ENCODE assay signal across 22 mouse cellular contexts in genomic region chr9:55313619-55314261, GRCm38 (mm10). TPM values are rescaled to one million over a fixed set of nuclear protein-coding genes. Genes with fewer than 3 reads are reported as not detected.
A peak's percentile ranks its signal among the peaks of the same experiment; 100 is the strongest.
DNase-seq lines count a peak whose midpoint lies in the region; ATAC-seq and TF ChIP-seq lines count a peak whose summit lies in the region.
"Had no signal": no experiment of that assay in that cellular context is flagged by ENCODE, and none has a peak within 500 bp of the region (broad histone marks: within the 10 kb centered on the region; RNA-seq: fewer than 3 reads in every experiment).

No protein-coding gene starts in this region.

- DNase-seq in left cerebral cortex, adult 18-20 months (ENCODE audit: low spot score in 2 of 2): peak; percentile 27
- no peak for DNase-seq in left cerebral cortex, adult 8-10 months (ENCODE audit: low spot score in 2 of 2)
- DNase-seq in CH12.LX (ENCODE audit: extremely low read depth): no peak
- DNase-seq in ES-E14 (ENCODE audit: low read depth, low spot score): no peak
- no peak for DNase-seq in hindbrain, embryonic 10.5 days (ENCODE audit: low spot score)
- DNase-seq: adrenal gland, adult 2 months; adrenal gland, postnatal 10 days; adrenal gland, postnatal 25 days; cerebellum, adult 11-12 months; cerebellum, adult 2 months; cerebellum, adult 9-10 months; cerebellum, postnatal 10 days; cerebellum, postnatal 25 days; forebrain, postnatal 0 days had no signal

- TF ChIP-seq RAD21 in CH12.LX (IDR thresholded peaks at IDR 0.05; ENCODE audit: low read depth, low read length): no peak

- H3K4me1 ChIP-seq in CH12.LX (ENCODE audit: control insufficient read depth in 1 of 2, insufficient read depth in 2 of 2): peaks cover 0 to 6% of the 10 kb centered on the region in 2 experiments; a peak in 1 of 4 replicates
- H3K4me1 ChIP-seq in ES-E14 (ENCODE audit: control insufficient read depth in 2 of 2, insufficient read depth in 2 of 2, low read length in 2 of 2, poor library complexity in 1 of 2): peaks cover 0 to 2% of the 10 kb centered on the region in 2 experiments; a peak in 1 of 4 replicates
- no peaks in the 10 kb centered on the region for H3K4me1 ChIP-seq in hindbrain, embryonic 10.5 days (replicated peaks)
- no peaks in the 10 kb centered on the region for H3K4me1 ChIP-seq in heart, embryonic 12.5 days (replicated peaks)
- H3K4me1 ChIP-seq: embryonic facial prominence, embryonic 12.5 days; forebrain, embryonic 13.5 days; forebrain, embryonic 15.5 days had no signal

- H3K4me2 ChIP-seq in CH12.LX (ENCODE audit: insufficient read depth, low read depth, poor library complexity, severe bottlenecking): no peak overlapping the region
- H3K4me2 ChIP-seq in heart, embryonic 12.5 days: no peak overlapping the region
- H3K4me2 ChIP-seq: embryonic facial prominence, embryonic 12.5 days; forebrain, embryonic 13.5 days; forebrain, embryonic 15.5 days had no signal

- in situ Hi-C loops in CH12.LX (cut with MboI; ENCODE audit: low pct_ligation_motif_present, low pct_unique_long_range_greater_than_20kb, low sequenced_read_pairs) (loop anchor here (5.0 kb wide), 1 partner anchor 201 kb away; no protein-coding TSS in a partner anchor), ES-E14 (cut with MboI; ENCODE audit: low sequenced_read_pairs in 2 of 2, unreplicated experiment in 2 of 2) (no loop called here)

- no peak overlapping the region for H3K4me3 ChIP-seq in CH12.LX (replicated peaks in 1 of 3; ENCODE audit: low read depth in 2 of 3, low read length in 2 of 3, poor library complexity in 1 of 3)
- no peak overlapping the region for H3K4me3 ChIP-seq in ES-E14 (ENCODE audit: insufficient read depth in 1 of 2, low read depth in 1 of 2, low read length in 2 of 2, poor library complexity in 1 of 2, severe bottlenecking in 1 of 2)
- H3K4me3 ChIP-seq in hindbrain, embryonic 10.5 days: no peak overlapping the region
- H3K4me3 ChIP-seq in heart, embryonic 12.5 days: no peak overlapping the region
- H3K4me3 ChIP-seq: embryonic facial prominence, embryonic 10.5 days; embryonic facial prominence, embryonic 12.5 days; forebrain, embryonic 13.5 days; forebrain, embryonic 15.5 days had no signal

- TF ChIP-seq CTCF in CH12.LX (conservative IDR thresholded peaks at IDR 0.05 in 1 of 2, IDR thresholded peaks at IDR 0.05 in 1 of 2; ENCODE audit: low read depth in 2 of 2, low read length in 2 of 2): no peak

- no peak overlapping the region for H3K9ac ChIP-seq in CH12.LX (ENCODE audit: insufficient read depth, low read depth)
- no peak overlapping the region for H3K9ac ChIP-seq in ES-E14 (ENCODE audit: insufficient read depth, low read depth, low read length, poor library complexity, severe bottlenecking)
- no peak overlapping the region for H3K9ac ChIP-seq in heart, embryonic 12.5 days
- H3K9ac ChIP-seq: embryonic facial prominence, embryonic 12.5 days; forebrain, embryonic 13.5 days; forebrain, embryonic 15.5 days; forebrain, postnatal 0 days had no signal

- dilution Hi-C loops in CH12.LX (cut with MboI; ENCODE audit: extremely low pct_ligation_motif_present, extremely low pct_unique_long_range_greater_than_20kb, low sequenced_read_pairs): no loop called here

- peaks cover 4% of the 10 kb centered on the region for H3K27me3 ChIP-seq in CH12.LX (replicated peaks)
- H3K27me3 ChIP-seq in hindbrain, embryonic 10.5 days (ENCODE audit: insufficient read depth, poor library complexity, severe bottlenecking): no peaks in the 10 kb centered on the region
- no peaks in the 10 kb centered on the region for H3K27me3 ChIP-seq in heart, embryonic 12.5 days (replicated peaks)
- H3K27me3 ChIP-seq: embryonic facial prominence, embryonic 12.5 days; forebrain, embryonic 13.5 days; forebrain, embryonic 15.5 days had no signal

- 67% methylated on average over 12 of the region's 12 CpGs for WGBS in hindbrain, embryonic 10.5 days
- WGBS in heart, embryonic 12.5 days: 58% methylated on average over 12 of the region's 12 CpGs

- ATAC-seq in heart, embryonic 12.5 days (ENCODE audit: insufficient number of reproducible peaks, low FRiP score): no peak
- ATAC-seq: forebrain, embryonic 13.5 days; forebrain, embryonic 15.5 days; forebrain, postnatal 0 days had no signal

- no peak for TF ChIP-seq POLR2A in CH12.LX (IDR thresholded peaks at IDR 0.05; ENCODE audit: low read depth, low read length)

- H3K9me3 ChIP-seq in CH12.LX (replicated peaks; ENCODE audit: low read length) (no peaks in the 10 kb centered on the region), ES-E14 (ENCODE audit: control insufficient read depth, insufficient read depth, low read depth, low read length) (no peaks in the 10 kb centered on the region)
- H3K9me3 ChIP-seq in hindbrain, embryonic 10.5 days: no peaks in the 10 kb centered on the region
- no peaks in the 10 kb centered on the region for H3K9me3 ChIP-seq in heart, embryonic 12.5 days (replicated peaks)
- H3K9me3 ChIP-seq: embryonic facial prominence, embryonic 10.5 days; embryonic facial prominence, embryonic 12.5 days; forebrain, embryonic 13.5 days; forebrain, embryonic 15.5 days had no signal

- no peaks in the 10 kb centered on the region for H3K79me2 ChIP-seq in CH12.LX (replicated peaks; ENCODE audit: control insufficient read depth, extremely low read depth, insufficient read depth, poor library complexity, severe bottlenecking)

- H3K36me3 ChIP-seq in CH12.LX (replicated peaks in 1 of 2; ENCODE audit: control insufficient read depth in 1 of 2, insufficient read depth in 1 of 2, low read length in 1 of 2): no peaks in the 10 kb centered on the region
- no peaks in the 10 kb centered on the region for H3K36me3 ChIP-seq in ES-E14 (ENCODE audit: control insufficient read depth, insufficient read depth, low read length, poor library complexity, severe bottlenecking)
- H3K36me3 ChIP-seq in hindbrain, embryonic 10.5 days: no peaks in the 10 kb centered on the region
- no peaks in the 10 kb centered on the region for H3K36me3 ChIP-seq in heart, embryonic 12.5 days
- H3K36me3 ChIP-seq: embryonic facial prominence, embryonic 10.5 days; embryonic facial prominence, embryonic 12.5 days; forebrain, embryonic 15.5 days had no signal

- TF ChIP-seq EP300 in CH12.LX (IDR thresholded peaks at IDR 0.05; ENCODE audit: low read length): no peak

- H3K27ac ChIP-seq in CH12.LX (ENCODE audit: insufficient read depth, low read depth) (no peak overlapping the region), ES-E14 (ENCODE audit: insufficient read depth, low read depth, low read length, poor library complexity, severe bottlenecking) (no peak overlapping the region)
- no peak overlapping the region for H3K27ac ChIP-seq in hindbrain, embryonic 10.5 days
- no peak overlapping the region for H3K27ac ChIP-seq in heart, embryonic 12.5 days (ENCODE audit: poor library complexity, severe bottlenecking)
- H3K27ac ChIP-seq: embryonic facial prominence, embryonic 10.5 days; embryonic facial prominence, embryonic 12.5 days; forebrain, embryonic 13.5 days; forebrain, embryonic 15.5 days had no signal

TF ChIP-seq in CH12.LX, 34 proteins besides CTCF, POLR2A, EP300 and RAD21:
- TF ChIP-seq CHD1 (IDR thresholded peaks at IDR 0.05; ENCODE audit: low read depth, low read length) (no peak), ETS1 (conservative IDR thresholded peaks at IDR 0.05; ENCODE audit: low read depth, low read length) (no peak), USF2 (conservative IDR thresholded peaks at IDR 0.05; ENCODE audit: low read depth, low read length) (no peak), MAFK (IDR thresholded peaks at IDR 0.05; ENCODE audit: insufficient replicate concordance, low read length) (peak; percentile 65; the same call in 1 of the 2 replicates)

TF ChIP-seq in ES-E14, 5 proteins besides CTCF, POLR2A, EP300 and RAD21:
- peak; percentile 79 for TF ChIP-seq MAFK (IDR thresholded peaks at IDR 0.05; ENCODE audit: insufficient read depth, low read depth, low read length)
- no peak for TF ChIP-seq ZC3H11A (IDR thresholded peaks at IDR 0.05; ENCODE audit: borderline replicate concordance, low read depth, low read length)

RNA-seq across cellular contexts. Expression of gene Nrg4, which starts 12.9 kb away (rescaled TPM):
- total RNA-seq in left cerebral cortex, adult 18-20 months (2021): under 1 TPM; 0.54 to 0.70 TPM
- total RNA-seq in left cerebral cortex, adult 8-10 months (2022): 1 to 10 TPM in 2 of 4 experiments, under 1 TPM in 2; 0.81 to 1.3 (median 0.98) TPM
- total RNA-seq in CH12.LX (2012; rRNA removed): 0.81 and 1.5 TPM in 2 replicates
- total RNA-seq in CH12.LX (2014; rRNA removed): 1.2 and 1.6 TPM in 2 replicates
- polyA plus RNA-seq in CH12.LX (2012; ENCODE audit: insufficient read length, low read depth): 1.7 and 1.8 TPM in 2 replicates
- total RNA-seq in ES-E14 (2012; rRNA removed): 5.8 and 7.0 TPM in 2 replicates
- polyA plus RNA-seq in hindbrain, embryonic 10.5 days (2016; fragmentation: Nextera tagmentation; extraction: Ambion mirVana): 0.64 and 1.0 TPM in 2 replicates
- polyA plus RNA-seq in heart, embryonic 12.5 days (2016; fragmentation: Nextera tagmentation; extraction: Ambion mirVana): 1.5 and 2.0 TPM in 2 replicates

RNA-seq across cellular contexts. Expression of gene Tmem266, which starts 13.0 kb away (rescaled TPM):
- total RNA-seq in left cerebral cortex, adult 18-20 months (2021): 10 to 100 TPM in 1 of 2 experiments, 1 to 10 TPM in 1; 9.2 to 10.0 TPM
- total RNA-seq in left cerebral cortex, adult 8-10 months (2022): 1 to 10 TPM; 7.8 to 9.9 (median 8.6) TPM
- total RNA-seq in CH12.LX (2012; rRNA removed) (not detected in 2 replicates), CH12.LX (2014; rRNA removed) (not detected in 2 replicates), ES-E14 (2012; rRNA removed) (0.58 and 0.85 TPM in 2 replicates)
- not detected in 2 replicates for polyA plus RNA-seq in CH12.LX (2012; ENCODE audit: insufficient read length, low read depth)
- polyA plus RNA-seq in hindbrain, embryonic 10.5 days (2016; fragmentation: Nextera tagmentation; extraction: Ambion mirVana): 0.46 and 1.2 TPM in 2 replicates
- 0.13 and 0.24 TPM in 2 replicates for polyA plus RNA-seq in heart, embryonic 12.5 days (2016; fragmentation: Nextera tagmentation; extraction: Ambion mirVana)
- total RNA-seq: MEL had no signal
- polyA plus RNA-seq: C2C12; forebrain, embryonic 11.5 days had no signal

Comparison
In these comparisons a context has a peak if more than half of its experiments do, and no peak if none do; other contexts are left out.
1. DNase-seq: peak in left cerebral cortex, adult 18-20 months (2 of 2); none in left cerebral cortex, adult 8-10 months (0 of 2), CH12.LX (single experiment), ES-E14 (single experiment) and hindbrain, embryonic 10.5 days (single experiment).